Mouse (Mus musculus): ENCODE measurements around the gene Depdc5. TPM values are rescaled to one million over a fixed set of nuclear protein-coding genes. Genes with fewer than 3 reads are reported as not detected.
A peak's percentile ranks its signal among the peaks of the same experiment; 100 is the strongest.
"Not testable (repeated sequence)": the region's sequence is repeated elsewhere in the genome, so short reads cannot be mapped to it uniquely, and the experiment has no call there.

The Depdc5 gene
- 10 to 100 TPM; 65.8 to 71.9 (median 70.1) TPM for total RNA-seq (2022)

GRCm38 (mm10) chr5:32863253-32864228, at the start of gene Depdc5:
TSS of gene Depdc5 (plus strand) at chr5:32863701.
- peak; percentile 47 to 87 for DNase-seq (ENCODE audit: low spot score in 2 of 2)

- no peak for DNase-seq (ENCODE audit: low spot score in 2 of 2)
Observed at GRCm38 (mm10) chr5:32815396-32815795, 48.1 kb upstream of the Depdc5 start.

- DNase-seq (ENCODE audit: low spot score in 2 of 2): no peak
Observed at GRCm38 (mm10) chr5:32820471-32820870, 43.0 kb upstream of the Depdc5 start.

GRCm38 (mm10) chr5:32827009-32827408, 36.5 kb upstream of the Depdc5 start, which contains the start of gene Gm20671:
TSS of gene Gm20671 (minus strand) at chr5:32827109.
- no peak for DNase-seq (ENCODE audit: low spot score in 2 of 2)

GRCm38 (mm10) chr5:32828766-32829165, 34.7 kb upstream of the Depdc5 start:
- not testable (repeated sequence) for DNase-seq (ENCODE audit: low spot score in 2 of 2)

GRCm38 (mm10) chr5:32830054-32830453, 33.4 kb upstream of the Depdc5 start:
- DNase-seq (ENCODE audit: low spot score in 2 of 2): no peak

- DNase-seq (ENCODE audit: low spot score in 2 of 2): no peak
Observed at GRCm38 (mm10) chr5:32834497-32834896, 29.0 kb upstream of the Depdc5 start.

GRCm38 (mm10) chr5:32836976-32837375, 26.5 kb upstream of the Depdc5 start:
- no peak for DNase-seq (ENCODE audit: low spot score in 2 of 2)

GRCm38 (mm10) chr5:32840029-32840428, 23.5 kb upstream of the Depdc5 start:
- no peak for DNase-seq (ENCODE audit: low spot score in 2 of 2)

- no peak for DNase-seq (ENCODE audit: low spot score in 2 of 2)
Observed at GRCm38 (mm10) chr5:32849178-32849577, 14.3 kb upstream of the Depdc5 start.

- DNase-seq (ENCODE audit: low spot score in 2 of 2): not testable (repeated sequence)
Observed at GRCm38 (mm10) chr5:32849580-32849979, 13.9 kb upstream of the Depdc5 start.

- DNase-seq (ENCODE audit: low spot score in 2 of 2): no peak
Observed at GRCm38 (mm10) chr5:32852026-32852425, 11.5 kb upstream of the Depdc5 start.

GRCm38 (mm10) chr5:32853731-32854507, 9.6 kb upstream of the Depdc5 start, which contains the start of gene Prr14l:
TSS of gene Prr14l (minus strand) at chr5:32854256.
- DNase-seq (ENCODE audit: low spot score in 2 of 2): peak; percentile 98 to 99

- no peak for DNase-seq (ENCODE audit: low spot score in 2 of 2)
Observed at GRCm38 (mm10) chr5:32854818-32855217, 8.7 kb upstream of the Depdc5 start.

GRCm38 (mm10) chr5:32855274-32855673, 8.2 kb upstream of the Depdc5 start:
- DNase-seq (ENCODE audit: low spot score in 2 of 2): not testable (repeated sequence)

GRCm38 (mm10) chr5:32857781-32858220, 5.7 kb upstream of the Depdc5 start:
- peak; percentile 21 to 32 for DNase-seq (ENCODE audit: low spot score in 2 of 2)

- DNase-seq (ENCODE audit: low spot score in 2 of 2): no peak
Observed at GRCm38 (mm10) chr5:32861082-32861481, 2.4 kb upstream of the Depdc5 start.

GRCm38 (mm10) chr5:32862469-32863132, 900 bp upstream of the Depdc5 start:
- DNase-seq (ENCODE audit: low spot score in 2 of 2): no peak

- no peak for DNase-seq (ENCODE audit: low spot score in 2 of 2)
Observed at GRCm38 (mm10) chr5:32869389-32870024, 6.0 kb downstream of the Depdc5 start.

GRCm38 (mm10) chr5:32872346-32872745, 8.8 kb downstream of the Depdc5 start:
- no peak for DNase-seq (ENCODE audit: low spot score in 2 of 2)

GRCm38 (mm10) chr5:32886739-32887138, 23.2 kb downstream of the Depdc5 start:
- no peak for DNase-seq (ENCODE audit: low spot score in 2 of 2)
